19 mouse cellular contexts compared by ENCODE assay signal in the genomic region with DNA sequence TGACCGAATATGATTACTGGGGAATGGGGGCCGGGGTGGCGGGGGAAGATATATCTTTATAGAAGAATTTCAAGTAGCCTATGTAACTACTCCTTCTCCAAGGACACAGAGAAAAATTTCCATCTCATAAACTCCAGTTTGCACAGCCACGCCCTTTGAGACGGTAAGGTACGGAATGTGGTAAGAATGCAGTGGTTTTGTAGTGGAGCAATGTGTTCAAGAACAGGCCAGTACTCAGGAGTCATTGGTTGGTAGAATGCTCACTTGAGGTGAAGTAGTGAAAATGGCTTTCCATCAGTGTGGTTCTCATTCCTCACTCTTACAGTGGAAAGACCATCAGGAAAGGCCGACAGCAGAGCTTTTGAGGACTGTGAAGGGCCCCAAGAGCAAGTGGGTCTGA. TPM values are rescaled to one million over a fixed set of nuclear protein-coding genes. Genes with fewer than 3 reads are reported as not detected.
DNase-seq lines count a peak whose midpoint lies in the region; ATAC-seq and TF ChIP-seq lines count a peak whose summit lies in the region.
"Had no signal": no experiment of that assay in that cellular context is flagged by ENCODE, and none has a peak within 500 bp of the region (broad histone marks: within the 10 kb centered on the region; RNA-seq: fewer than 3 reads in every experiment).

No protein-coding gene starts in this region.

- no peaks in the 10 kb centered on the region for H3K4me1 ChIP-seq in lung, postnatal 0 days (ENCODE audit: insufficient read depth, low read depth, low read length)
- no peaks in the 10 kb centered on the region for H3K4me1 ChIP-seq in forebrain, postnatal 0 days (ENCODE audit: insufficient read depth)
- H3K4me1 ChIP-seq: embryonic facial prominence, embryonic 10.5 days; embryonic facial prominence, embryonic 12.5 days; forebrain, embryonic 13.5 days; forebrain, embryonic 15.5 days had no signal

- ATAC-seq in lung, postnatal 0 days, result peak; percentile 52
- ATAC-seq in cerebellum, adult (ENCODE audit: insufficient number of reproducible peaks, low FRiP score, low TSS enrichment), result no peak
- ATAC-seq in forebrain, postnatal 0 days, result no peak
- ATAC-seq: forebrain, embryonic 13.5 days; forebrain, embryonic 15.5 days had no signal

- no peaks in the 10 kb centered on the region for H3K36me3 ChIP-seq in lung, postnatal 0 days (ENCODE audit: insufficient read depth, low read length)
- no peaks in the 10 kb centered on the region for H3K36me3 ChIP-seq in forebrain, postnatal 0 days (ENCODE audit: insufficient read depth)
- H3K36me3 ChIP-seq: embryonic facial prominence, embryonic 10.5 days; embryonic facial prominence, embryonic 12.5 days; forebrain, embryonic 15.5 days had no signal

- H3K4me2 ChIP-seq in lung, postnatal 0 days (replicated peaks; ENCODE audit: low read depth, low read length), result no peak overlapping the region
- H3K4me2 ChIP-seq in forebrain, postnatal 0 days (ENCODE audit: low read depth), result no peak overlapping the region
- H3K4me2 ChIP-seq: embryonic facial prominence, embryonic 12.5 days; forebrain, embryonic 13.5 days; forebrain, embryonic 15.5 days had no signal

- H3K9ac ChIP-seq in lung, postnatal 0 days (replicated peaks; ENCODE audit: low read depth), result no peak overlapping the region
- no peak overlapping the region for H3K9ac ChIP-seq in forebrain, postnatal 0 days
- H3K9ac ChIP-seq: embryonic facial prominence, embryonic 12.5 days; forebrain, embryonic 13.5 days; forebrain, embryonic 15.5 days had no signal

- H3K27me3 ChIP-seq in lung, postnatal 0 days (replicated peaks; ENCODE audit: insufficient read depth, low read length), result no peaks in the 10 kb centered on the region
- H3K27me3 ChIP-seq in forebrain, postnatal 0 days (ENCODE audit: insufficient read depth, low read length), result no peaks in the 10 kb centered on the region
- H3K27me3 ChIP-seq: embryonic facial prominence, embryonic 12.5 days; forebrain, embryonic 13.5 days; forebrain, embryonic 15.5 days had no signal

- no peak overlapping the region for H3K4me3 ChIP-seq in lung, postnatal 0 days (ENCODE audit: low read depth, low read length)
- H3K4me3 ChIP-seq in forebrain, postnatal 0 days (ENCODE audit: low read depth, low read length), result no peak overlapping the region
- H3K4me3 ChIP-seq: embryonic facial prominence, embryonic 10.5 days; embryonic facial prominence, embryonic 12.5 days; forebrain, embryonic 13.5 days; forebrain, embryonic 15.5 days had no signal

- no peak overlapping the region for H3K27ac ChIP-seq in lung, postnatal 0 days (ENCODE audit: low read length)
- H3K27ac ChIP-seq in forebrain, postnatal 0 days (ENCODE audit: low read depth, low read length), result no peak overlapping the region
- H3K27ac ChIP-seq: embryonic facial prominence, embryonic 10.5 days; embryonic facial prominence, embryonic 12.5 days; forebrain, embryonic 13.5 days; forebrain, embryonic 15.5 days had no signal

- TF ChIP-seq CTCF in lung, postnatal 0 days (IDR thresholded peaks at IDR 0.05), result no peak
- TF ChIP-seq CTCF in forebrain, postnatal 0 days (IDR thresholded peaks at IDR 0.05; ENCODE audit: low read depth), result no peak

- 79% methylated on average over 7 of the region's 7 CpGs for WGBS in lung, postnatal 0 days
- WGBS in forebrain, postnatal 0 days, result 96% methylated on average over 7 of the region's 7 CpGs

- DNase-seq in lung, postnatal 0 days (ENCODE audit: low spot score), result peak; percentile 23
- no peak for DNase-seq in lung, postnatal 36 days
- peak; percentile 29 for DNase-seq in 3134 (ENCODE audit: extremely low read depth, insufficient read length, low spot score)
- peak; percentile 60 for DNase-seq in 3T3-L1 (ENCODE audit: low read depth, low spot score)
- DNase-seq in ZHBTc4 (ENCODE audit: low read depth, low spot score), result peak; percentile 25
- no peak for DNase-seq in forebrain, postnatal 0 days
- DNase-seq: adrenal gland, adult 2 months; adrenal gland, postnatal 10 days; adrenal gland, postnatal 25 days; cerebellum, adult 11-12 months; cerebellum, adult 2 months; cerebellum, adult 9-10 months; cerebellum, postnatal 10 days; cerebellum, postnatal 25 days had no signal

- no peak for TF ChIP-seq EP300 in lung, postnatal 0 days (IDR thresholded peaks at IDR 0.05)

- H3K9me3 ChIP-seq in lung, postnatal 0 days (ENCODE audit: low read length), result no peaks in the 10 kb centered on the region
- H3K9me3 ChIP-seq in forebrain, postnatal 0 days (ENCODE audit: low read length), result no peaks in the 10 kb centered on the region
- H3K9me3 ChIP-seq: embryonic facial prominence, embryonic 10.5 days; embryonic facial prominence, embryonic 12.5 days; forebrain, embryonic 13.5 days; forebrain, embryonic 15.5 days had no signal

RNA-seq across cellular contexts. Expression of a gene that starts 22.2 kb away (rescaled TPM):
- 57.2 and 60.7 TPM in 2 replicates for polyA plus RNA-seq in lung, postnatal 0 days (2015; fragmentation: Nextera tagmentation; extraction: Ambion mirVana)
- total RNA-seq in forebrain, postnatal 0 days (2014; rRNA removed), result 167 and 205 TPM in 2 replicates
- polyA plus RNA-seq in forebrain, postnatal 0 days (2015; fragmentation: Nextera tagmentation; extraction: Ambion mirVana), result 145 and 195 TPM in 2 replicates

Comparison
In these comparisons a context has a peak if more than half of its experiments do, and no peak if none do; other contexts are left out.
1. DNase-seq: peak in lung, postnatal 0 days (single experiment), 3134 (single experiment), 3T3-L1 (single experiment) and ZHBTc4 (single experiment); none in lung, postnatal 36 days (single experiment) and forebrain, postnatal 0 days (single experiment).